Mouse (Mus musculus) megakaryocyte, embryonic 14.5 days (primary cell): ENCODE data around the gene Kcng3.

Source experiments
- FLI1 ChIP-seq: IDR thresholded peaks from 2 replicates; pipeline ENCODE4 v1.6.1; 2012; ENCODE audit warnings: low read length, inconsistent platforms, mixed read lengths
- GATA1 ChIP-seq: IDR thresholded peaks from 3 replicates; pipeline ENCODE4 v1.6.1; 2012; ENCODE audit warnings: mixed read lengths, low read length, inconsistent platforms, borderline replicate concordance

- TF ChIP-seq GATA1 (no peak), FLI1 (no peak)
Measured at GRCm38 (mm10) chr17:83650932-83651682, 19.4 kb upstream of the Kcng3 start.
